Mouse (Mus musculus): ENCODE measurements at regions not wholly inside any gene's neighbourhood (a gene's known extent, or its start where the extent isn't known, plus 50 kb on each side); places are given as distances from the start of the nearest gene placed in this dataset.

DNA sequence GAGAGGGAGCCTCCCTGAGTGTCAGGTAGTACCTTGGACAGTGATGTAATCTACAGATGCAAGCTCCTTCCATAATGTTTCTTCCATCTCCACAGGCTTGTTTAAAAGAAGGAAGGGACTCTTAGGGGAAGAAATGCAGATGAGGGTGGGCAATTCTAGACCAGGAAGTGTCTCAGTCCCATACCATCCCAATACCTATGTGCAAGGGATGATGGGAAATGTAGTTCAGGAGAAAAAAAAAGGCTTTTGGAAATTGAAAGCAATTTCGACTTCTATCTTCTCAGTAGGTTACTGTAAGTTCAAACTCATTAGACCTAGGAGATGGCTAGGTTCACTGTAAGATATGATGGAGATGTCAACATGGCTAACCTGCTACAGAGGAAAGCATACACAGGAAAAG, 68.3 kb downstream of the Cd83 start:
- no peak for DNase-seq

DNA sequence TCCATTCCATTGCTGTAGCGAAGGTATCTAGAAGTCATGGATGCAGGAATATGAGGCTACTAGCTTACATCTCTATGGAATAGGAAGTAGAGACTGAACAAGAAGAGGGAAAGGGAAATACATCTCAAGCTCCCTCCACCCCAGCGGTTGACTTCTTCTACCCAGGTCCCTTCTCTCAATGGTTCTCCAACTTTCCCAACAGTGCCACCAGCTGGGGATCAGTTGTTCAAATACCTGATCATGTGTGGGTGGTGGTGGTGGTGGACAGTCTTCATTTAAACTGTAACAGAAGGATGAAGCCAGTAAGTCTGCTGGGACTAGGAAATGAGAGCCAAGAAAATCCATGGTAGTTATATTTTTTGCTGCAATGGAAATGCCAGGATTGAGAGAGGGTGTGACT, 70.4 kb downstream of the Cd83 start:
- no peak for DNase-seq

DNA sequence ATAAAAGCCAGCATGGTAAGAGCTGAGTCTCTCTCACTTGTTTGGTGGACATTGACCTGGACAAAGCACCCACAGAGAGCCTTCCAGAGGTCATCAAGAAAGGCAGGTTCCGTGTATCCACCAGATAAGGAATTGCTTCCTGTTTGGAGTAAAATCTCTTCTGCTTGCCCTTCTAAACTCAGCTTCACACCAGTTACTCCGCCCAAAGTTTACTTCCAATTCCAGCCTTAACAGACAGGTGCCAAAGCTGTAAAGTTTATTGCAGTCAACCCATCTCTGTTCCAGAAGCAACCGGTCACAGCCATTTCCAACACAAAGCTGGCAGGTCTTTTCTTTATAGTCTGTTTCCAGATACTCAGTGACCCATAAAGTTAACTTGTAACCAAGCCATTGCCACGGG, 76.4 kb downstream of the Cd83 start:
- DNase-seq: no peak

DNA sequence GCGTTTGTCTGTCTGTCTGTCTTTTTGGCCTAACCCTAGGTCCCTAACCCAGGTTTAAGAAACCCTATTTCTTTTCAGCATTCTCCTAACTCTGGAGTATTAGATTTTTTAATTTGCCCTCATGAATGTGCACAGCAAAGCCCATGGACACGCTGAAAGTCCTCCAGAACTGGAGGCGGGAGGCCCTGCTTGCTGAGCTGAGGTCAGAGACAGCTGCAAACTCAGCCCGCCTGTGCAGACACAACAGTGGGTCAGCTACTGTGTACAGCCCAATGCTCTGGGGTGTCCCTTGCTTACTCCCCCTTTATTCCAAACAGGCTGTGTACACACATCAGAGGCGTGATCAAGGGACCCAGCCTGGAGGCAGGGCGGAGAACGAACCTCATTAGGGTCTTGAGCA, 76.8 kb downstream of the Cd83 start:
- no peak for DNase-seq

DNA sequence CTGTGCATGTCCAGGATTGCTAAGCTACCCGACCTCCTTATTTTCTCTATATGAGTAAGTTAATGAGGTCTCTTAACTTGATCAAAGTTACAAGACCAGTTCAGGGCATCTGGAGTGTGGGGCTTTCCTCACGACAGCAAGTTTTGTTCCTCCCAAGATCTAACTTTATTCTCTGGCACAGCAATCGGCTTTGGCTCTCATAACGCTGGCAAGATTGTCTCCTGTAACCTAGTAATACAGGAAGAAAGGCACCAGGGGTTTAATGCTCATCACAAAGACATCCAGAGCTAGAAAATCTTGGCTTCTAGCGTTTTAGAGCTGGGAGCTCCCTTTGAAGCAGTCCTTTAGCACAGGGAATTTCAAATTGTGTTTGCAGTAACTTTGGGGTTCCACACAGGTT, 77.5 kb downstream of the Cd83 start:
- no peak for DNase-seq

- DNase-seq: no peak
Measured at GRCm38 (mm10) chr13:43862586-43862985, 78.0 kb downstream of the Cd83 start.

- DNase-seq: no peak
Measured at GRCm38 (mm10) chr13:43863581-43864100, 79.1 kb downstream of the Cd83 start.

DNA sequence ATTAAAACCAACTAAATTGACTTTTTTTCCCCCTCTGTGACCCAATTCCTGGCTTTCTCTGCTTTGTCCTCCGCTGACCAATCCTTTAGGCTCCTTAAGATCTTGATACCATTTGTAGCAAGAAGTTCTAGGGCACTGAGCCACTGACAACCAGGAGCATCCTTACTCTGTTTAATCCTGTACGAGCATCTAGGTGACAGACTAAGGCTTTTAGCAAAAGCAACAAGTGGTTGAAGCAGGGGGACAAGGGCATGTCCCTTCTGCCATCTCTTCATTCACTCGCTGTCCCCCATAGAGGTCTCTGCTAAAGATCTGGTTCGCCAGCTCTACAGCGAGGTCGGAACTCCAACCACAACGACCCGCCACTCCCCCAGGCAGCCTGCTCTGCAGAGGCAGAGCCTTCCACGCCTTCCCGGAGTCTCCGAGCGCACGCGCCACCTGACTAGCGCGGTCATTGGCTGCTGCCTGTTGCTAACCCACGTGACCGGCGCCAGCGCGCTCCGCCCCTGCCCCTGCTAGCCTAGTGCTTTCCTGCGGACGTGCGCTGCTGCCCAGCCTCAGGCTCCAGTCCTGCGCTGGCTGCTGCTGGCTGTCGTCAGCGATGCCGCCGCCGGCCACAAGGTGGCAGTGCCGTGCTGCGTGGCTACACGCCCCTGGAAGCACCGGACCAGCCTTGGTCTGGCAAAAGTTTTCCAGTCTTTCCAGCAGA, 79.7 kb downstream of the Cd83 start:
- peak; percentile 100 for DNase-seq

DNA sequence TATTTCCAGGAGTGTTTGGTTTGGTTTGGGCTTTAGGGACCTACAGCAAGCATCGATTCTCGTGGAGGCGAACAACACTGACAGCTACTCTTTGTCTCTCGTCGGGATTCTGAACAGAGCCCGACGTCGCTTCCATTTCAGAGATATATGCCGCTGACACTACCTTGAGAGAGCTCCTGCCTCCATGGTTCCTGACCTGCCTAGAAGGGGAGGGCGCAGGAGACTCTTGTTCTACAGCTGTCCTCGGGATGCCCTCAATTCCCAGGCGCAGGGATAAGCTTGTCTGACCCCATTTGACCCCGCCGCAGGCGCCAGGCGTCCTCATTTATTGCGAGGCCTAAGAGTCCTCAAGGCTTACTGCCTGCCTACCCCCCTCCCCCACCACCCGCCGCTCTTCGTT, 80.5 kb downstream of the Cd83 start:
- peak; percentile 19 for DNase-seq

- no peak for DNase-seq
Measured at GRCm38 (mm10) chr13:43875895-43876294, 91.3 kb downstream of the Cd83 start.

- DNase-seq: no peak
Measured at GRCm38 (mm10) chr13:43887284-43887683, 102.7 kb downstream of the Cd83 start.

DNA sequence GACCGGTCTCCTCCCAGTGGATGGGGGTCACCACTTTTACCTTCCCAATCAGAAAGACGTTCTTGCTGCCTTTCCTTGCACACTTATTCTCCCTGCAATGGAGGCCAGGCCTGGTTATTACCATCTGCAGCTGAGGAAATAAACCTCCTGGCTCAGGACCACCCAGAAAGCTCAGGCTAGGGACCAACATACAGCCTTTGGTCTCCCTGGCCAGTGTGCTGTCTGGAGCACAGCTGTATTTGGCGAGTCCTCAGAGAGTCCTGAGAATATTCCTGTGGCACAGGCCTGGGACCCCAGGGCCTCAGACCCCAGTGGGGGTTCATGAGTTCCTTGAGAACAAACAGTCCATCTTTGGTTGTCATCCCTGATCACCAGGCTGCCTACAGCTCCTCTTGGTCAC, 107.4 kb downstream of the Cd83 start:
- no peak for DNase-seq

- no peak for DNase-seq
Measured at GRCm38 (mm10) chr13:43895990-43896389, 111.4 kb downstream of the Cd83 start.

- DNase-seq: no peak
Measured at GRCm38 (mm10) chr13:43897046-43897445, 112.5 kb downstream of the Cd83 start.

GRCm38 (mm10) chr13:43898555-43899258, 114.1 kb downstream of the Cd83 start:
- no peak for DNase-seq

DNA sequence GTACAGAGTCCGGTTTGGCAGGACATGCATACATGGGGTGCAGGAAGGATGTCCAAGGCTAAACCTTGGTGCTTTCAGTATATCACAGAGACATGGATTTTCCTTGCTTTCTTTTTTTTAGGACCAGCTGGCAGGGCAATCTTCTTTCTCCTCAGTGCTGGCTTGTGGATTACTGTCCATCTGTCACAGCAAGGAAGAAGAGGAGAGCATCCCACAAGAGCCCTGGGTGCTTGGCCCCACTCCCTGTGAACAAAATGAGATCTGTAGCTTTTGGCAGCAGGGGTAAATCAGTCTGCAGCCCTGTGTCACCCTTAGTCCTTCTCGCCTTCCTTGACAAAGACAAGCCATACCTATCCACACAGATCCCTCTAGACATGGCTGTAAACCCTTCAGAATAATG, 115.5 kb downstream of the Cd83 start:
- DNase-seq: no peak

GRCm38 (mm10) chr13:43900758-43901157, 116.2 kb downstream of the Cd83 start:
- DNase-seq: no peak

- DNase-seq: no peak
Measured at GRCm38 (mm10) chr13:43903391-43903790, 118.8 kb downstream of the Cd83 start.

GRCm38 (mm10) chr13:43904291-43904690, 119.7 kb downstream of the Cd83 start:
- DNase-seq: no peak

- DNase-seq: no peak
Measured at GRCm38 (mm10) chr13:43906241-43906640, 121.7 kb downstream of the Cd83 start.

DNA sequence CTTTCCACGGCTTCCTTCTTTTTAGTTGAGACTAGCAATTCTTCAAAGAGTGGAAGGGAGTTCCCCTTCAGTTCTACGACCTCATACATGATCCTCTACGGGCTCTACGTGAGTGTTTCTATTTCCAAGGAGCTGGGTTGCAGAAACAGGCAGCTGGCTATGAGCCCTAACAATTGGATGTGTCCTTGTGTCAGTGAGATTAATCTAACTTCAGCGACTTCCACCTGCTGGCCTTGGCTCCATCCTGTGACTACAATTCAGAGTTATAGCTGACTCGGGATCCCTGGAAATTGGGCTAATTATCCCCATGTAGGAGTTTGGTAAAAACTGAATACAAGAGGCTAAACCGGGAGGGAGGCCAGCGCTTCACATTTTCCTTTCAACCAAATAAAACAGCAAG, 122.8 kb downstream of the Cd83 start:
- no peak for DNase-seq

- peak; percentile 13 for DNase-seq
Measured at GRCm38 (mm10) chr13:43908041-43908644, 123.6 kb downstream of the Cd83 start.

GRCm38 (mm10) chr13:43909933-43910332, 125.4 kb downstream of the Cd83 start:
- no peak for DNase-seq

DNA sequence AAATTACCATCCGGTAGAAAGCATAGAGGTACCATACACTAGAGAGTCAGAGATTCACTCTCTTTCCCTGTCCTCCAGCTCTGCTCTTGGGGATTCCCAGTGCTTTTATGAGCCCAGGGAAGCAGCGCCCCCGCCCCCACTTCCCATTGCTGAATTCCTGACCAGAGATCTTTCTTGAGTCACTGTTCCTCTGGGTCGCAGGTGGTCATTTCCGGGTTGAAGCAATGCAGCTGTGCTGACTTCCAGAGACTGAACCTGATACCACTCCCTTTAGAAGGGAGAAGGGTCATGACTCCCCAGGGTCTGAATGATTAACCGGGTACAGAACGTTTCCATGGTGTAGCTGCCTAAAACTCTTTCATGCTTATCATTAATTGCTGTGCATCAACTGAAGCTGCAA, 128.9 kb downstream of the Cd83 start:
- DNase-seq: no peak
